In genomic region chr4:132545851-132546250, GRCm38 (mm10) we compare ENCODE assay signal across 9 mouse cellular contexts. TPM values are rescaled to one million over a fixed set of nuclear protein-coding genes. Genes with fewer than 3 reads are reported as not detected.
DNase-seq lines count a peak whose midpoint lies in the region; ATAC-seq and TF ChIP-seq lines count a peak whose summit lies in the region.
"Had no signal": no experiment of that assay in that cellular context is flagged by ENCODE, and none has a peak within 500 bp of the region (broad histone marks: within the 10 kb centered on the region; RNA-seq: fewer than 3 reads in every experiment).

No protein-coding gene starts in this region.

- CTCF ChIA-PET in Patski (lab: Charles Lee), result interaction anchor here (0.8 to 1.8 kb wide), 4 partner anchors 9 to 90 kb away, joined by 3 to 4 read pairs (median 4); no protein-coding TSS in a partner anchor

- 57% methylated on average over 8 of the region's 8 CpGs for WGBS in hindbrain, embryonic 10.5 days
- WGBS in hindbrain, embryonic 16.5 days, result 42% methylated on average over 8 of the region's 8 CpGs
- 29% methylated on average over 8 of the region's 8 CpGs for WGBS in heart, embryonic 16.5 days

- in situ Hi-C loops in Patski (cut with MboI; ENCODE audit: low pct_unique_long_range_greater_than_20kb), result loop anchor here (5.0 kb wide), 1 partner anchor 91 kb away; the partner anchor contains the start of gene Eya3

- H3K9me3 ChIP-seq in hindbrain, embryonic 10.5 days, result no peaks in the 10 kb centered on the region
- no peaks in the 10 kb centered on the region for H3K9me3 ChIP-seq in hindbrain, embryonic 16.5 days (ENCODE audit: control insufficient read depth, low read length)
- H3K9me3 ChIP-seq in heart, embryonic 16.5 days (replicated peaks; ENCODE audit: control insufficient read depth, low read length), result no peaks in the 10 kb centered on the region
- H3K9me3 ChIP-seq: lung, embryonic 15.5 days had no signal

- H3K4me2 ChIP-seq in hindbrain, embryonic 16.5 days (ENCODE audit: low read length), result no peak overlapping the region
- no peak overlapping the region for H3K4me2 ChIP-seq in heart, embryonic 16.5 days (ENCODE audit: low read depth, low read length)
- H3K4me2 ChIP-seq: lung, embryonic 15.5 days had no signal

- POLR2A ChIA-PET in Patski (lab: Charles Lee), result interaction anchor here (0.9 kb wide), 1 partner anchor 91 kb away, joined by 3 read pairs; no protein-coding TSS in a partner anchor

- H3K4me1 ChIP-seq in hindbrain, embryonic 10.5 days (replicated peaks), result no peaks in the 10 kb centered on the region
- no peaks in the 10 kb centered on the region for H3K4me1 ChIP-seq in hindbrain, embryonic 16.5 days (ENCODE audit: control insufficient read depth, insufficient read depth, low read depth, low read length)
- no peaks in the 10 kb centered on the region for H3K4me1 ChIP-seq in heart, embryonic 16.5 days (ENCODE audit: control insufficient read depth, insufficient read depth, low read length)
- H3K4me1 ChIP-seq: lung, embryonic 15.5 days had no signal

- no peak overlapping the region for H3K27ac ChIP-seq in hindbrain, embryonic 10.5 days
- no peak overlapping the region for H3K27ac ChIP-seq in hindbrain, embryonic 16.5 days (ENCODE audit: low read depth, low read length)
- H3K27ac ChIP-seq in heart, embryonic 16.5 days (ENCODE audit: low read length), result no peak overlapping the region
- H3K27ac ChIP-seq: lung, embryonic 15.5 days had no signal

- DNase-seq in hindbrain, embryonic 10.5 days (ENCODE audit: low spot score), result peak; percentile 47
- no peak for DNase-seq in Patski (ENCODE audit: low read depth, low spot score)
- peak; percentile 54 to 77 for DNase-seq in cerebellum, postnatal 36 days
- peak; percentile 73 for DNase-seq in layer of hippocampus, adult 9-11 months
- peak; percentile 92 for DNase-seq in lung, postnatal 36 days
- peak; percentile 71 to 86 for DNase-seq in spleen, postnatal 4 days (ENCODE audit: low spot score in 2 of 2)

- TF ChIP-seq CTCF in Patski (IDR thresholded peaks at IDR 0.05), result peak; percentile 43

- no peak overlapping the region for H3K9ac ChIP-seq in hindbrain, embryonic 16.5 days (ENCODE audit: low read depth, low read length)
- H3K9ac ChIP-seq in heart, embryonic 16.5 days (ENCODE audit: low read length), result no peak overlapping the region
- H3K9ac ChIP-seq: lung, embryonic 15.5 days had no signal

- ATAC-seq in hindbrain, embryonic 16.5 days, result no peak; the same call in 1 of the 2 replicates
- ATAC-seq in Patski, result no peak
- 0 out of 2 replicates have a peak, but pooled peaks have one; percentile 69 for ATAC-seq in heart, embryonic 16.5 days (replicated peaks; ENCODE audit: extremely low read depth, insufficient read depth, low FRiP score)

- H3K36me3 ChIP-seq in hindbrain, embryonic 10.5 days, result peaks cover 99% of the 10 kb centered on the region
- H3K36me3 ChIP-seq in hindbrain, embryonic 16.5 days (ENCODE audit: control insufficient read depth, insufficient read depth, low read length), result peaks cover 40% of the 10 kb centered on the region
- peaks cover 66% of the 10 kb centered on the region for H3K36me3 ChIP-seq in heart, embryonic 16.5 days (ENCODE audit: control insufficient read depth, insufficient read depth)

- no peaks in the 10 kb centered on the region for H3K27me3 ChIP-seq in hindbrain, embryonic 10.5 days (ENCODE audit: insufficient read depth, poor library complexity, severe bottlenecking)
- H3K27me3 ChIP-seq in hindbrain, embryonic 16.5 days (replicated peaks; ENCODE audit: control insufficient read depth, insufficient read depth, low read length), result no peaks in the 10 kb centered on the region
- no peaks in the 10 kb centered on the region for H3K27me3 ChIP-seq in Patski
- H3K27me3 ChIP-seq in heart, embryonic 16.5 days (ENCODE audit: control insufficient read depth, insufficient read depth, low read length), result no peaks in the 10 kb centered on the region
- H3K27me3 ChIP-seq: lung, embryonic 15.5 days had no signal

- H3K4me3 ChIP-seq in hindbrain, embryonic 10.5 days, result no peak overlapping the region
- no peak overlapping the region for H3K4me3 ChIP-seq in hindbrain, embryonic 16.5 days (ENCODE audit: low read length)
- H3K4me3 ChIP-seq in heart, embryonic 16.5 days (ENCODE audit: low read length), result no peak overlapping the region
- H3K4me3 ChIP-seq: lung, embryonic 15.5 days had no signal

RNA-seq across cellular contexts. Expression of gene Dnajc8, which starts 10.5 kb away (rescaled TPM):
- polyA plus RNA-seq in hindbrain, embryonic 10.5 days (2016; fragmentation: Nextera tagmentation; extraction: Ambion mirVana), result 202 and 214 TPM in 2 replicates
- 130 and 138 TPM in 2 replicates for polyA plus RNA-seq in hindbrain, embryonic 16.5 days (2015; fragmentation: Nextera tagmentation; extraction: Ambion mirVana)
- polyA plus RNA-seq in Patski (2021), result 149 TPM
- 98.5 and 117 TPM in 2 replicates for polyA plus RNA-seq in heart, embryonic 16.5 days (2015; fragmentation: Nextera tagmentation; extraction: Ambion mirVana)

RNA-seq across cellular contexts. Expression of gene Atpif1, which starts 12.4 kb away (rescaled TPM):
- 1,033 and 1,169 TPM in 2 replicates for polyA plus RNA-seq in hindbrain, embryonic 10.5 days (2016; fragmentation: Nextera tagmentation; extraction: Ambion mirVana)
- 1,157 and 1,329 TPM in 2 replicates for polyA plus RNA-seq in hindbrain, embryonic 16.5 days (2015; fragmentation: Nextera tagmentation; extraction: Ambion mirVana)
- 393 TPM for polyA plus RNA-seq in Patski (2021)
- polyA plus RNA-seq in heart, embryonic 16.5 days (2015; fragmentation: Nextera tagmentation; extraction: Ambion mirVana), result 1,312 and 1,561 TPM in 2 replicates

RNA-seq across cellular contexts. Expression of gene Ptafr, which starts 18.0 kb away (rescaled TPM):
- 0.42 and 0.81 TPM in 2 replicates for polyA plus RNA-seq in hindbrain, embryonic 10.5 days (2016; fragmentation: Nextera tagmentation; extraction: Ambion mirVana)
- polyA plus RNA-seq in hindbrain, embryonic 16.5 days (2015; fragmentation: Nextera tagmentation; extraction: Ambion mirVana), result 0.39 and 0.48 TPM in 2 replicates
- not detected for polyA plus RNA-seq in Patski (2021)
- 0.60 and 0.68 TPM in 2 replicates for polyA plus RNA-seq in heart, embryonic 16.5 days (2015; fragmentation: Nextera tagmentation; extraction: Ambion mirVana)

RNA-seq across cellular contexts. Expression of gene Sesn2, which starts 35.5 kb away (rescaled TPM):
- 12.9 and 13.0 TPM in 2 replicates for polyA plus RNA-seq in hindbrain, embryonic 10.5 days (2016; fragmentation: Nextera tagmentation; extraction: Ambion mirVana)
- 13.3 and 14.6 TPM in 2 replicates for polyA plus RNA-seq in hindbrain, embryonic 16.5 days (2015; fragmentation: Nextera tagmentation; extraction: Ambion mirVana)
- polyA plus RNA-seq in Patski (2021), result 22.4 TPM
- polyA plus RNA-seq in heart, embryonic 16.5 days (2015; fragmentation: Nextera tagmentation; extraction: Ambion mirVana), result 5.9 and 7.2 TPM in 2 replicates
